17 mouse cellular contexts compared by ENCODE assay signal in genomic region chr19:14776791-14777190, GRCm38 (mm10).
DNase-seq lines count a peak whose midpoint lies in the region; ATAC-seq and TF ChIP-seq lines count a peak whose summit lies in the region.
"Had no signal": no experiment of that assay in that cellular context is flagged by ENCODE, and none has a peak within 500 bp of the region (broad histone marks: within the 10 kb centered on the region; RNA-seq: fewer than 3 reads in every experiment).

No protein-coding gene starts in this region.

- no peaks in the 10 kb centered on the region for H3K4me1 ChIP-seq in neural tube, embryonic 12.5 days
- H3K4me1 ChIP-seq in forebrain, embryonic 12.5 days = peaks cover 17% of the 10 kb centered on the region
- H3K4me1 ChIP-seq in hindbrain, embryonic 14.5 days (replicated peaks; ENCODE audit: control insufficient read depth, insufficient read depth, low read length) = peaks cover 12% of the 10 kb centered on the region
- 0 out of 2 replicates have a peak, but pooled peaks cover 3% of the 10 kb centered on the region for H3K4me1 ChIP-seq in neural tube, embryonic 14.5 days (ENCODE audit: control insufficient read depth, insufficient read depth, low read length)
- H3K4me1 ChIP-seq in intestine, embryonic 16.5 days (ENCODE audit: control insufficient read depth, insufficient read depth, low read length) = no peaks in the 10 kb centered on the region
- no peaks in the 10 kb centered on the region for H3K4me1 ChIP-seq in kidney, adult 2 months (ENCODE audit: control insufficient read depth, insufficient read depth, low read length)
- H3K4me1 ChIP-seq: limb, embryonic 15.5 days had no signal

- no peak overlapping the region for H3K9ac ChIP-seq in neural tube, embryonic 12.5 days
- H3K9ac ChIP-seq in forebrain, embryonic 12.5 days = no peak overlapping the region
- peak overlapping the region; percentile 17; the same call in 1 of the 2 replicates for H3K9ac ChIP-seq in hindbrain, embryonic 14.5 days
- H3K9ac ChIP-seq in neural tube, embryonic 14.5 days (replicated peaks; ENCODE audit: low read depth, low read length) = no peak overlapping the region
- no peak overlapping the region for H3K9ac ChIP-seq in intestine, embryonic 16.5 days (ENCODE audit: low read depth, low read length)
- H3K9ac ChIP-seq: limb, embryonic 15.5 days had no signal

- no peak overlapping the region for H3K4me3 ChIP-seq in neural tube, embryonic 12.5 days
- H3K4me3 ChIP-seq in forebrain, embryonic 12.5 days (replicated peaks) = no peak overlapping the region
- no peak overlapping the region; the same call in 1 of the 2 replicates for H3K4me3 ChIP-seq in hindbrain, embryonic 14.5 days (replicated peaks; ENCODE audit: low read length)
- no peak overlapping the region for H3K4me3 ChIP-seq in neural tube, embryonic 14.5 days (ENCODE audit: low read depth, low read length)
- H3K4me3 ChIP-seq in intestine, embryonic 16.5 days (ENCODE audit: low read length) = no peak overlapping the region
- H3K4me3 ChIP-seq in kidney, adult 2 months (ENCODE audit: insufficient read depth, low read depth, low read length) = no peak overlapping the region
- H3K4me3 ChIP-seq: limb, embryonic 15.5 days; myocyte had no signal

- no peaks in the 10 kb centered on the region for H3K36me3 ChIP-seq in neural tube, embryonic 12.5 days
- H3K36me3 ChIP-seq in forebrain, embryonic 12.5 days (replicated peaks) = no peaks in the 10 kb centered on the region
- H3K36me3 ChIP-seq in hindbrain, embryonic 14.5 days (replicated peaks; ENCODE audit: control insufficient read depth, insufficient read depth) = no peaks in the 10 kb centered on the region
- no peaks in the 10 kb centered on the region for H3K36me3 ChIP-seq in neural tube, embryonic 14.5 days (ENCODE audit: control insufficient read depth, insufficient read depth, low read length)
- no peaks in the 10 kb centered on the region for H3K36me3 ChIP-seq in intestine, embryonic 16.5 days (ENCODE audit: control insufficient read depth, insufficient read depth, low read length)
- H3K36me3 ChIP-seq in kidney, adult 2 months (ENCODE audit: control insufficient read depth, insufficient read depth, low read length) = no peaks in the 10 kb centered on the region
- H3K36me3 ChIP-seq: limb, embryonic 15.5 days had no signal

- TF ChIP-seq CTCF in kidney, adult 2 months (conservative IDR thresholded peaks at IDR 0.05; ENCODE audit: insufficient read depth, insufficient read length, low read depth, low read length) = no peak

- no peak for DNase-seq in neural tube, embryonic 10.5 days (ENCODE audit: extremely low spot score, low spot score)
- peak; percentile 64 for DNase-seq in hindbrain, embryonic 14.5 days (ENCODE audit: low spot score)
- DNase-seq in kidney, adult 2 months = no peak
- DNase-seq: adrenal gland, postnatal 14 days; cerebellum, adult 9-11 months; kidney, postnatal 25 days; lung, adult 2 months; thymus, adult 18-20 months had no signal

- no peak overlapping the region for H3K27ac ChIP-seq in neural tube, embryonic 12.5 days
- peak overlapping the region; percentile 61 for H3K27ac ChIP-seq in forebrain, embryonic 12.5 days
- peak overlapping the region; percentile 23; the same call in 1 of the 2 replicates for H3K27ac ChIP-seq in hindbrain, embryonic 14.5 days
- no peak overlapping the region for H3K27ac ChIP-seq in neural tube, embryonic 14.5 days (ENCODE audit: low read depth, low read length)
- H3K27ac ChIP-seq in intestine, embryonic 16.5 days (ENCODE audit: low read length) = no peak overlapping the region
- no peak overlapping the region for H3K27ac ChIP-seq in kidney, adult 2 months (ENCODE audit: insufficient read depth, low read depth, low read length)
- H3K27ac ChIP-seq: limb, embryonic 15.5 days; macrophage had no signal

- H3K4me2 ChIP-seq in neural tube, embryonic 12.5 days (replicated peaks) = peak overlapping the region; percentile 46
- H3K4me2 ChIP-seq in forebrain, embryonic 12.5 days = peak overlapping the region; percentile 31
- H3K4me2 ChIP-seq in hindbrain, embryonic 14.5 days (replicated peaks) = peak overlapping the region; percentile 49
- H3K4me2 ChIP-seq in neural tube, embryonic 14.5 days (ENCODE audit: low read depth, low read length) = peak overlapping the region; percentile 47; the same call in 1 of the 2 replicates
- H3K4me2 ChIP-seq in intestine, embryonic 16.5 days (ENCODE audit: low read depth, low read length) = no peak overlapping the region
- H3K4me2 ChIP-seq: limb, embryonic 15.5 days had no signal

- ATAC-seq in neural tube, embryonic 12.5 days (ENCODE audit: low FRiP score, low read depth) = no peak
- peak; percentile 49 for ATAC-seq in forebrain, embryonic 12.5 days (ENCODE audit: low FRiP score)
- ATAC-seq in hindbrain, embryonic 14.5 days (ENCODE audit: low FRiP score) = no peak
- no peak for ATAC-seq in neural tube, embryonic 14.5 days (ENCODE audit: low read depth)
- no peak for ATAC-seq in intestine, embryonic 16.5 days
- ATAC-seq: CD4-positive, CD25-positive, alpha-beta regulatory T cell, adult 4 months; intestine, postnatal 0 days had no signal

- no peaks in the 10 kb centered on the region for H3K27me3 ChIP-seq in neural tube, embryonic 12.5 days (replicated peaks)
- peaks cover 12% of the 10 kb centered on the region; the same call in 1 of the 2 replicates for H3K27me3 ChIP-seq in forebrain, embryonic 12.5 days
- H3K27me3 ChIP-seq in hindbrain, embryonic 14.5 days (ENCODE audit: control insufficient read depth, insufficient read depth, low read length) = peaks cover 3% of the 10 kb centered on the region; the same call in 1 of the 2 replicates
- H3K27me3 ChIP-seq in neural tube, embryonic 14.5 days (ENCODE audit: control insufficient read depth, insufficient read depth, low read length) = no peaks in the 10 kb centered on the region
- no peaks in the 10 kb centered on the region for H3K27me3 ChIP-seq in intestine, embryonic 16.5 days (replicated peaks; ENCODE audit: control insufficient read depth, insufficient read depth, low read length)
- no peaks in the 10 kb centered on the region for H3K27me3 ChIP-seq in kidney, adult 2 months (replicated peaks; ENCODE audit: control insufficient read depth, insufficient read depth, low read length)

- 36% methylated on average over 5 of the region's 5 CpGs for WGBS in neural tube, embryonic 12.5 days
- 22% methylated on average over 5 of the region's 5 CpGs for WGBS in forebrain, embryonic 12.5 days
- WGBS in hindbrain, embryonic 14.5 days = 23% methylated on average over 5 of the region's 5 CpGs
- 22% methylated on average over 5 of the region's 5 CpGs for WGBS in neural tube, embryonic 14.5 days
- WGBS in intestine, embryonic 16.5 days = 66% methylated on average over 5 of the region's 5 CpGs
- 78% methylated on average over 5 of the region's 5 CpGs for WGBS in kidney, adult 2 months

- TF ChIP-seq POLR2A in kidney, adult 2 months (IDR thresholded peaks at IDR 0.05; ENCODE audit: low read depth, low read length) = no peak

- peaks cover 4% of the 10 kb centered on the region; the same call in 1 of the 2 replicates for H3K9me3 ChIP-seq in neural tube, embryonic 12.5 days
- no peaks in the 10 kb centered on the region for H3K9me3 ChIP-seq in forebrain, embryonic 12.5 days
- 0 out of 2 replicates have a peak, but pooled peaks cover 4% of the 10 kb centered on the region for H3K9me3 ChIP-seq in hindbrain, embryonic 14.5 days (ENCODE audit: control insufficient read depth, low read length)
- H3K9me3 ChIP-seq in neural tube, embryonic 14.5 days (ENCODE audit: control insufficient read depth, low read length) = no peaks in the 10 kb centered on the region
- no peaks in the 10 kb centered on the region for H3K9me3 ChIP-seq in intestine, embryonic 16.5 days (ENCODE audit: control insufficient read depth, low read length)
- H3K9me3 ChIP-seq: limb, embryonic 15.5 days had no signal

Comparison
In these comparisons a context has a peak if more than half of its experiments do, and no peak if none do; other contexts are left out.
1. H3K27ac ChIP-seq: peak in forebrain, embryonic 12.5 days (single experiment) and hindbrain, embryonic 14.5 days (single experiment); none in neural tube, embryonic 12.5 days (single experiment), neural tube, embryonic 14.5 days (single experiment), intestine, embryonic 16.5 days (single experiment) and kidney, adult 2 months (single experiment).